Mouse (Mus musculus) liver, postnatal 0 days (tissue): Measurements from ENCODE around the gene Nipsnap3b. TPM values are rescaled to one million over a fixed set of nuclear protein-coding genes. Genes with fewer than 3 reads are reported as not detected.

Source experiments
- ATAC-seq: fragments of 200-750 bp; cut with Nextera tagmentation; 2 replicates; pipeline ENCODE4 v1.8.0; 2017; ENCODE audit warnings: mild to moderate bottlenecking, moderate library complexity
- DNase-seq: peaks from one replicate; pipeline ENCODE4 v3.0.0-alpha.2; 2016
- H3K27ac ChIP-seq: fragments of 300-500 bp; sonication (generic); 2 replicates; pipeline ENCODE4 v1.5.1; 2014; ENCODE audit warnings: antibody characterized with exemption, moderate library complexity, mild to moderate bottlenecking, low read depth
- H3K27me3 ChIP-seq: fragments of 300-500 bp; sonication (generic); 2 replicates; pipeline ENCODE4 v1.6.1; 2014; ENCODE audit warnings: low read length, control low read depth, mixed read lengths; ENCODE audit not compliant: insufficient read depth
- H3K36me3 ChIP-seq: fragments of 300-500 bp; sonication (generic); replicated peaks from 2 replicates; pipeline ENCODE4 v1.6.1; 2014; ENCODE audit warnings: mild to moderate bottlenecking, control low read depth, low read length, moderate library complexity, mixed read lengths; ENCODE audit not compliant: insufficient read depth
- H3K4me1 ChIP-seq: fragments of 300-500 bp; sonication (generic); 2 replicates; pipeline ENCODE4 v1.6.1; 2014; ENCODE audit warnings: antibody characterized with exemption, mild to moderate bottlenecking, control low read depth; ENCODE audit not compliant: insufficient read depth
- H3K4me2 ChIP-seq: fragments of 300-500 bp; sonication (generic); 2 replicates; pipeline ENCODE4 v1.6.1; 2014; ENCODE audit warnings: low read depth, mild to moderate bottlenecking, low read length, moderate library complexity, mixed read lengths
- H3K4me3 ChIP-seq: fragments of 300-500 bp; sonication (generic); 2 replicates; pipeline ENCODE4 v1.5.1; 2014; ENCODE audit warnings: low read depth, low read length
- H3K9ac ChIP-seq: fragments of 300-500 bp; sonication (generic); replicated peaks from 2 replicates; pipeline ENCODE4 v1.6.1; 2014; ENCODE audit warnings: mild to moderate bottlenecking, moderate library complexity
- H3K9me3 ChIP-seq: fragments of 300-500 bp; sonication (generic); 2 replicates; pipeline ENCODE4 v1.6.1; 2016; ENCODE audit warnings: mild to moderate bottlenecking, control low read depth, low read length, mixed read lengths
- CTCF ChIP-seq: sonication (generic); IDR thresholded peaks from 2 replicates; pipeline ENCODE4 v1.5.1; 2016; ENCODE audit warnings: antibody characterized with exemption, low read depth
- EP300 ChIP-seq: IDR thresholded peaks from 2 replicates; pipeline ENCODE4 v1.6.1; 2016; ENCODE audit warnings: antibody characterized with exemption, low read depth, mild to moderate bottlenecking
- WGBS: fragments of 180-500 bp; shearing (Covaris S2); extraction: QIAGEN DNeasy Blood & Tissue Kit; methylation state at CpG from one replicate; pipeline ENCODE4 v1.1.7; 2014; ENCODE audit not compliant: insufficient replicate concordance; 5-methylcytosine and 5-hydroxymethylcytosine counted together
- polyA plus RNA-seq: library from polyadenylated mRNA; unstranded; fragments of >200 nt; fragmentation: Nextera tagmentation; extraction: Ambion mirVana; gene quantifications from 2 replicates; pipeline ENCODE4 v1.2.1, GENCODE M21; 2015

Nipsnap3b gene
- polyA plus RNA-seq, 1 experiment from 2014 or later = 145 TPM

DNA sequence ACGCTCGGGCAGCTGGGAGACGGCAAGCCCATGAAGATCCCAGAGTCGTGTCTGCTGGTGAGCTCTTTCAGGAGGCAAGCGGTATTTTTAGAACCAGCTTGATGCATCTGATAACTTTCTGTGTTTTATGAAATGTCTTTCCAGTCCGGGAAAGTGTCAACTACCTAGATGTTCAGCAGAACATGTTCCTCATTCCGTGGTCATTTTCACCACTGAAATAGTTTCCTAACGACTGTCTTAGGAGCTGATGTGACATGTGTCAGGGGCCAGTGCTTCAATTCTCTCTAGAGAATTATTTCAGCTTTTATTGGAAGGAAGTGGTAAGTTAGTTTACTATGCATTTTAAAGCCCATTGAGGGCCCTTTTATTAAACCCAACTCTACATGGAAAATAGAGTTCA is 11.5 kb upstream of the Nipsnap3b start:
- ATAC-seq = no peak
- 33% methylated on average over 8 of the region's 8 CpGs for WGBS
- no peaks in the 10 kb centered on the region for H3K27me3 ChIP-seq
- DNase-seq = no peak
- TF ChIP-seq EP300 = no peak
- TF ChIP-seq CTCF = no peak
- no peak overlapping the region for H3K9ac ChIP-seq
- no peaks in the 10 kb centered on the region for H3K9me3 ChIP-seq
- H3K4me1 ChIP-seq = no peaks in the 10 kb centered on the region
- H3K36me3 ChIP-seq = no peaks in the 10 kb centered on the region
- H3K27ac ChIP-seq = no peak overlapping the region
- no peak overlapping the region for H3K4me3 ChIP-seq
- H3K4me2 ChIP-seq = no peak overlapping the region

DNA sequence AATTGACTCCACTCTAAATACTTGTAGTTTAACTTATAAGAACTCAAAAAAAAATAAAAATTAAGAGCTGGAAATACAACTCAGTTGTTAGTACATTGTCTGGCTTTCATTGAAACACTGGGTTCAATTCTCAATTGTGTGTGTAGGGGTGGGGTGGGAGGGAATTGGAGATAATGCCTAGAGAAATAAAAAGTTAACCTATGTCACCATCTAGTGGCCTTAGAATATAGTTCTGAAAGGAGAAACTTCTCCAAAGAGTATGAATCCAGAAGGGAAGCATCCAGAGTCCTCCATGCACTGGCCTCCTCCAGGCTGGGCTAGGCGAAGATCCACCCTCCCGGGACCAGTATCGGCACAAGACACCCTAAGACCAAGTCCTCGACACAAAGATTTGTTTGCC is 2.5 kb upstream of the Nipsnap3b start:
- H3K9me3 ChIP-seq = no peaks in the 10 kb centered on the region
- no peak overlapping the region for H3K4me2 ChIP-seq
- ATAC-seq = no peak
- no peaks in the 10 kb centered on the region for H3K27me3 ChIP-seq
- peaks cover 2% of the 10 kb centered on the region; the same call in 1 of the 2 replicates for H3K36me3 ChIP-seq
- TF ChIP-seq EP300 (no peak), CTCF (peak; percentile 27)
- no peak for DNase-seq
- H3K4me1 ChIP-seq = peaks cover 9% of the 10 kb centered on the region
- peak overlapping the region; percentile 79 for H3K27ac ChIP-seq
- H3K9ac ChIP-seq = no peak overlapping the region
- WGBS = 66% methylated on average over 4 of the region's 4 CpGs
- H3K4me3 ChIP-seq = no peak overlapping the region

DNA sequence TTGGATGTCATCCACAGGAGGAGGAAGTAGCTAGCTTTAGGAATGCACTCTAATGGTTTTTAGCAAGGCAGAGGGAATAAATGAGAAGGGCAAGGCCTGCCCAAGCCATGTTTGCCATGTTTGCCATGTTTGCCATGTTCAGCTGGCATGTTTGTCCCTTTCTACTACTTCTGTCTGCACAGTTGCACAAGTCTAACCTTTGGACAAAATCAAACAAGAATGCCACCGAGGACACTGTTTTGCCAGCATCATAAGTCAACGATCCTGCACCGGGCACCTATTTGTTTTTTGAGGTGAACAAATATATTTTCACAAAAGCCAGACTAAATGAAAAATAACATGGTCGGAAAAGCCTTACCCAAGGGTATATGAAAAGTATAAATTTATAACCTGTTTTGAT is 1.8 kb upstream of the Nipsnap3b start:
- no peaks in the 10 kb centered on the region for H3K27me3 ChIP-seq
- peaks cover 9% of the 10 kb centered on the region for H3K4me1 ChIP-seq
- H3K4me2 ChIP-seq = no peak overlapping the region
- peak overlapping the region; percentile 92 for H3K27ac ChIP-seq
- 62% methylated on average over 4 of the region's 4 CpGs for WGBS
- no peak overlapping the region for H3K4me3 ChIP-seq
- TF ChIP-seq CTCF = no peak
- 0 out of 2 replicates have a peak, but pooled peaks have one; percentile 40 for TF ChIP-seq EP300
- H3K9ac ChIP-seq = no peak overlapping the region
- peaks cover 3% of the 10 kb centered on the region; the same call in 1 of the 2 replicates for H3K36me3 ChIP-seq
- DNase-seq = peak; percentile 27
- no peaks in the 10 kb centered on the region for H3K9me3 ChIP-seq
- peak; percentile 18; the same call in 1 of the 2 replicates for ATAC-seq

DNA sequence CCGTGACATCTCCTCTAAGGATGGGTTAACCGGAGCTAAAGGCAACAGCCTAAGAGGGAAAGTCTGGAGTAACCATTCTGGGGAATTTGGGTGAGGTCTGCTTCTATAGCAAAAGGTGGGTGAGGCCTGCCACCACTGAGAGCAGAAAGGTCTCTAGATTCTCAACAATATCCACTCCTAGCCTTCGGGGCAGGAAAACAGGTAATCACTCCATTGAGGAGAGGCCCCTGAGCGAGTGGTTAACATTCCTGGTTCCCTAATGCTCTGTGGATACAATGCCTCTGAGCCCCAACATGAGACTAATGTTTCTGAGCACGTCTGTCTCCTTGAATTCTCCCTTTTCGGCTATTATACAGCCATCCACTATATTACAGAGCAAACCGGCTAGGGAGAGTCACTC is 2.7 kb downstream of the Nipsnap3b start:
- WGBS = 88% methylated on average over 7 of the region's 7 CpGs
- ATAC-seq = no peak
- H3K27ac ChIP-seq = no peak overlapping the region

DNA sequence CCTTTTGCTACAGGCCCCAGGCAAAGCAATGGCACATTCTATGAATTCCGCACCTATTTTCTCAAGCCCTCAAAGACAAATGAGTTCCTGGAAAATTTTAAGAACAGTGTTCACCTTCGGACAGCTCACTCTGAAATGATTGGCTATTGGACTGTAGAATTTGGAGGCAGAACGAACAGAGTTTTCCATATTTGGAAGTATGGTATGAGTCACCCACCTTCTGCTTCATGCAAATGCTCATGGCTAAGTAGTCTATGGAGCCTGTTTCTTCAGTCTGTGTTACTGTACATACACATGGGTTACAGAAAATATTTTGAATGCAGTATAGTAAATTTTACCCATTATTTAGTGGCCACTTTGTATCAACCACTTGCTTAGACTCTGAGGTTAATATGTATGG is 3.3 kb downstream of the Nipsnap3b start:
- Histone ChIP-seq H3K27me3 (no peaks in the 10 kb centered on the region), H3K9ac (no peak overlapping the region), H3K9me3 (no peaks in the 10 kb centered on the region; the same call in 1 of the 2 replicates), H3K4me1 (peaks cover 9% of the 10 kb centered on the region), H3K4me3 (no peak overlapping the region), H3K27ac (no peak overlapping the region), H3K4me2 (no peak overlapping the region), H3K36me3 (peaks cover 39% of the 10 kb centered on the region)
- 86% methylated on average over 3 of the region's 3 CpGs for WGBS
- DNase-seq (no peak), ATAC-seq (no peak)
- TF ChIP-seq CTCF = no peak
- TF ChIP-seq EP300 = no peak

More for the DNA sequence above, 2.7 kb downstream of the Nipsnap3b start:
- DNase-seq = no peak
- Histone ChIP-seq H3K9ac (no peak overlapping the region), H3K9me3 (no peaks in the 10 kb centered on the region; the same call in 1 of the 2 replicates), H3K4me2 (no peak overlapping the region), H3K4me1 (peaks cover 9% of the 10 kb centered on the region), H3K36me3 (peaks cover 33% of the 10 kb centered on the region), H3K27me3 (no peaks in the 10 kb centered on the region), H3K4me3 (no peak overlapping the region)
- TF ChIP-seq EP300 (no peak), CTCF (no peak)

DNA sequence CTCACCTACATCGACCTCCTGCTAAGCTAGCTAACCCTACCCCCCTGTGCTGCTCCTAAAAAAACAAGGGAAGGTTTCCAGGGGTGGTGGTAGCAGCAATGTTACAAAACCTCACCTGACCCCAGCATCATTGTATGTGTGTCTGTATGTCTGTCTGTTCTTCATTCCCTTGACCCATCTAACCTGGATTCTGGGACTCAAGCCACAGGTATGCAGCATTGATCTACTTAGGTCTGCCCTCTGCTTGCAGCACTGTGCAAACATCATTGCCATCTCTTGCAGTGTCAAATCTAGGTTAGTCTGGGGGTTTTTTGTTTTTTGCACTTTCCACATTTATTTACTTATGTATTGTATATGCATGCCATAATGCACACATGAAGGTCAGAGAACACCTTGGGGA is 6.7 kb downstream of the Nipsnap3b start:
- Histone ChIP-seq H3K27ac (peak overlapping the region; percentile 62), H3K4me3 (no peak overlapping the region), H3K4me2 (no peak overlapping the region), H3K27me3 (no peaks in the 10 kb centered on the region), H3K36me3 (peaks cover 53% of the 10 kb centered on the region), H3K9me3 (no peaks in the 10 kb centered on the region; the same call in 1 of the 2 replicates), H3K4me1 (no peaks in the 10 kb centered on the region), H3K9ac (no peak overlapping the region)
- TF ChIP-seq EP300 (peak; percentile 41; the same call in 1 of the 2 replicates), CTCF (peak; percentile 15; the same call in 1 of the 2 replicates)
- ATAC-seq (peak; percentile 95), DNase-seq (peak; percentile 52)
- WGBS = 63% methylated on average over 1 of the region's 1 CpGs
